Mouse (Mus musculus) layer of hippocampus, postnatal 25 days (tissue): ENCODE data around the gene Acot6. TPM values are rescaled to one million over a fixed set of nuclear protein-coding genes. Genes with fewer than 3 reads are reported as not detected.

Source experiments
- DNase-seq, 2 experiments: peaks; one replicate each; pipeline ENCODE4 v3.0.0; 2022; ENCODE audit warnings: mixed read lengths in 2 of 2, low spot score in 1 of 2; ENCODE audit errors: extremely low spot score in 1 of 2
- total RNA-seq, 2 experiments: library from RNA; stranded (reverse); gene quantifications; 2 replicates each; pipeline ENCODE4 v1.2.3; 2021

Gene Acot6
- total RNA-seq, 2 experiments from 2014 or later = 4.3 to 5.3 TPM

DNA sequence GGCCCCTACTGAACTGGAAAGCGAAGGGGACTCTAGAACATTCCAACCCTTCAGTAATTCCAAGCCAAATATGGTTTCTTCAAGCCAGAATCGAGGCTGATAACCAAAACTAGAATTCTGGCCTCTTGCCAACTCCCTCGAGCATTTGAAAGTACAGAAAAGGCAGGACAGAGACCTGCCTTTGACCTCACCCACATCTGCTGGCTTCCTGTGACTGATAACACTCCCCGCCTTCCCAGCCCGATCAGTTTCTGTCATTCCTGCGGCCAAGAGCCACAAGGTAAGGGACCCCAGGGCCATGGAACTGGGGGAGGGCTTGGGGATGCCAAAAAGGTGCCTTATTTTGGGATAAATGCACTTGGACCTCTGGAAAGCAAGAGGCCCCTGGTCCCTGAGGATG lies 50.5 kb downstream of the Acot6 start:
- no peak for DNase-seq

- DNase-seq = peak in 1 of 2 experiments; percentile 2
Measured at GRCm38 (mm10) chr12:84151911-84152310, 51.5 kb downstream of the Acot6 start.

- DNase-seq = peak in 1 of 2 experiments; percentile 3
Measured at GRCm38 (mm10) chr12:84152352-84153190, 52.1 kb downstream of the Acot6 start.

DNA sequence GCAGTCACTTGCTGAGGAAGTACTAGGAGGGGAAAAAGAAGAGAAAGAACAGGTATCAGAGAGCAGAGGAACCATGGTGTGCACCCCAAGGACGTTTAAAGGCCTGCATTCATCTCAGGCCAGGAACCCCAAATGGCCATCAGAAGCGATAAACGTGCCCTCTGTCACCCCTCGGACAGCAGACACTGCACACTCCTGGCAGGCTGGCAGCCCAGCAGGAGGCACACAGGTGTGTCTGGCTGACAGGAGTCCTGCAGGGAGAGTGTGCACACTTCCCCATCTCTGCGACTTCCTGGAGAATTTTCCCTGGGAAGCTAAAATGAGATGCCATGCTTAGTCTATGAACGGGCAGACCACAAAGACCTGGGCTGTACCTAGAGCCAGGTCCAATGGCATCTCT lies 53.0 kb downstream of the Acot6 start:
- no peak for DNase-seq

DNA sequence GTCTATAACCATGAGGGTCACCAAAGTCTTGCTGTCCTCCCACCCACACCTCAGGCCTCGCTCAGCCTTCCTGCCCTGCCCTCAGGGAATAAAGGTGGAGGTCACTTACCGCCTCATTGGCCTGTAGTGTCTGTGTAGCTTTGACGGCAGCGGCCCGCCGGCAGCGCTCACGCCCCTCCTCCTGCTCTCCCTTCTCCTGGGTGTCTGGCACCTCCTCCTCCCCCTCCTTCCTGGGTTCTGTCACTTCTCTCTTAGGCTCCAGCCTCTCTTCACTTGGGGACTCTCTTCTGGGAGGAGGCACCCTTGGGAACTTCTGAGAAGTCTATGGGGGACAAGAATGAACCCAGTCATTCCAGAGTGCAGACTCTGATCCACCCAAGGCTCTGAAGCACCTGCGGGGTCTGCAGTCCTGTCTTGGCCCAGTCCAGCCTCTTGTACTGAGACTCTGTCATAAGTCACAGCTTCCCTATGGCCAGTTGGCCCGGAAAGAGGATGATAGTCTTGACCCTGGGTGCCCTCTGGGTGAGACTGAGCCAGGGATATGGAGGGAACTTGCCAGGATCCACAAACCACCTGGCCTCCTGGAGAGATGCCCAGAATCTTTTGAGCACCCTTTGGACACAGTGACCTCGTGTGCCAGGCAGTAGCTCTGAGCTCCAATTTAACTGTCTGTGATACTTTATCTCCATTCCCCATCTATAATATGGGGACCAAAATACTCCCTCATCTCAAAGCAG lies 54.5 kb downstream of the Acot6 start:
- DNase-seq = no peak

DNA sequence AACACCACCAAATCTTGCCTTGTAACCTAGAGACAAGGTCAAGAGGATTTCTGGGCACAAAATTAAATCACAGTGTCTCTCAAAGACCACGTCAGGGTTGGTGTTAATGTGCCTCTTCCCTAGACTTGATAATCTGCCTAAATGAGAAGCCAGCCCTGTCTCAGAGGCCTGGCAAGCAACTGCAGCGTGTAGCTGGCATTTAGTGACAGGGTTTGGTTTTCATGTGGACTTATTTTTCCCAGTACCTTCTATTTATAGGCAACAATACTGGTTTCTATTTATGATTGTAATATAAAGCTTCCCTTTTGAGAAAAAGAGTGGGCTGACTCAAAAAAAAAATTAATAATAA lies 55.0 kb downstream of the Acot6 start:
- no peak for DNase-seq

DNA sequence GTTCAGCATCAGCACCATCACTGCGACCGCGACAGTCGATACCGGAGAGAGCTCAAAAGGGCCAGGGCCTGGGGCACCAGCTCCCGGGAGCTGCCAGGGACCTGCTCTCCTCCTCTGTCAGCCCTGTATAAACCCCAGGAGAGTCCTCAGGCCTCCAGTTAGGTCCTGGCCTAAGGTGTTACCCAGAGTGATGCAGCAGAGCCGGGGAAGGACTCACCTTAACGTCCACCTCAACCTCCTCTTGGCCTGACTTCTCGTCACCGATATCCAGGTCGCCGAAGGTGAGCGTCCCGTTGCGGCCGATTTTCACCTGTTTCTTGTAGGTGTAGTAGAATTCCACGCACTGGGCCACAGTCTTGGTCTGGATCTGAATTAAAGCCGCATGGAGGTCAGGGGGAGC lies 55.8 kb downstream of the Acot6 start:
- no peak for DNase-seq

- no peak for DNase-seq
Measured at GRCm38 (mm10) chr12:84158156-84158555, 57.7 kb downstream of the Acot6 start.

DNA sequence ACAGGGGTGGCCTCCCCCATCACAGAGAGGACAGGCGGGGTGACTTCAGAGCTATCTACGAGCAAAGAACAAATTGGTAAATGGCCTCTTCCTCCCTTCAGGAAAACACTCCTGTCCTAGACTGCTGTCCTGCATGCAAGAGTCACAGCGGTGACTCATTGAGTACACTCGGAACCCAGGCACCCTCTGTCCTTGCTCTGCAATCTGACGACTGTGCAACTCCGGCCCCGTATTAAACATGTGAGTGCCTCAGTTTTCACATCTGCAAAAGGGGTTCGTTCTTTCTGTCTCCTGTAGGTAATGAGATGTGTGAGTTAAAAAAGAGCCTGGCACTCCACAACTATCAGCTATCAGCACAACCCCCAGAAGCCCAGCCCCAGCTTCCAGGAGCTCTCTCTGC lies 60.0 kb downstream of the Acot6 start:
- DNase-seq = no peak

Other genes starting within 250 kb of the Acot6 start
- gene Numb, start 178.7 kb upstream of the Acot6 start, total RNA-seq = 10 to 100 TPM; 29.7 to 36.8 TPM
- 10 to 100 TPM; 14.7 TPM for gene Riox1, start 150.0 kb upstream of the Acot6 start, total RNA-seq
- not detected for gene Heatr4, start 115.8 kb upstream of the Acot6 start, total RNA-seq
- gene Acot2, start 112.8 kb upstream of the Acot6 start, total RNA-seq = 10 to 100 TPM; 14.9 to 16.2 TPM
- gene Acot1, start 91.2 kb upstream of the Acot6 start, total RNA-seq = 10 to 100 TPM; 25.6 to 30.9 TPM
- 1 to 10 TPM; 2.5 to 4.0 TPM for gene Acot4, start 62.3 kb upstream of the Acot6 start, total RNA-seq
- gene Gm49366, start 61.7 kb upstream of the Acot6 start, total RNA-seq = not detected
- gene Acot3, start 48.5 kb upstream of the Acot6 start, total RNA-seq = 1 to 10 TPM; 2.3 to 3.5 TPM
- gene Acot5, start 31.3 kb upstream of the Acot6 start, total RNA-seq = 1 to 10 TPM; 8.3 TPM
- gene Dnal1, start 13.7 kb downstream of the Acot6 start, total RNA-seq = 100 to 1,000 TPM in 1 of 2 experiments, 10 to 100 TPM in 1; 95.8 to 104 TPM
- 1 to 10 TPM; 3.8 to 4.5 TPM for gene Pnma1, start 47.8 kb downstream of the Acot6 start, total RNA-seq
- 10 to 100 TPM; 21.0 to 21.7 TPM for gene Elmsan1, start 118.2 kb downstream of the Acot6 start, total RNA-seq
- gene Ptgr2, start 184.6 kb downstream of the Acot6 start, total RNA-seq = 10 to 100 TPM; 38.0 to 41.3 TPM
- 10 to 100 TPM; 31.4 to 38.7 TPM for gene Zfp410, start 216.2 kb downstream of the Acot6 start, total RNA-seq